Mouse (Mus musculus) layer of hippocampus, postnatal 25 days (tissue): ENCODE measurements at regions not wholly inside any gene's neighbourhood (a gene's known extent, or its start where the extent isn't known, plus 50 kb on each side); places are given as distances from the start of the nearest gene placed in this dataset.

Experiments used
- microRNA-seq, 2 experiments: library from miRNA; unstranded; fragments of <30 nt; microRNA quantifications; one replicate each; pipeline ENCODE4 v1.2.0; 2021

Small RNA genes in the stretch of these regions (microRNA-seq; reads per million reads assigned to microRNA genes)
- 0 reads per million in 2 experiments for gene Gm25950
